Mouse (Mus musculus): Measurements from ENCODE around the gene Gm8138. TPM values are rescaled to one million over a fixed set of nuclear protein-coding genes. Genes with fewer than 3 reads are reported as not detected.
"Not testable (repeated sequence)": the region's sequence is repeated elsewhere in the genome, so short reads cannot be mapped to it uniquely, and the experiment has no call there.

Gm8138 gene
- not detected in 2 replicates for polyA plus RNA-seq (2015; fragmentation: Nextera tagmentation; extraction: Ambion mirVana)

- WGBS = no CpG with 5 or more reads among the region's 3 CpGs
- not testable (repeated sequence) for H3K9ac ChIP-seq (ENCODE audit: low read depth, low read length); H3K36me3 ChIP-seq (ENCODE audit: control insufficient read depth, insufficient read depth, low read length); H3K27ac ChIP-seq (ENCODE audit: low read length); H3K9me3 ChIP-seq (replicated peaks; ENCODE audit: control insufficient read depth, low read length, poor library complexity, severe bottlenecking); H3K27me3 ChIP-seq (ENCODE audit: control insufficient read depth, insufficient read depth, low read depth, low read length); H3K4me1 ChIP-seq (ENCODE audit: control insufficient read depth, insufficient read depth, low read length); ATAC-seq; H3K4me3 ChIP-seq (ENCODE audit: low read depth, low read length); H3K4me2 ChIP-seq (ENCODE audit: low read length)
These were observed at the start of gene Gm8138 for GRCm38 (mm10) chr14:43416250-43416649. Gene Gm8138 (minus strand): TSS chr14:43416350.

GRCm38 (mm10) chr14:43361713-43362112, 54.4 kb downstream of the Gm8138 start:
- not testable (repeated sequence) for H3K27me3 ChIP-seq (ENCODE audit: control insufficient read depth, insufficient read depth, low read depth, low read length); H3K9me3 ChIP-seq (replicated peaks; ENCODE audit: control insufficient read depth, low read length, poor library complexity, severe bottlenecking); H3K9ac ChIP-seq (ENCODE audit: low read depth, low read length); H3K27ac ChIP-seq (ENCODE audit: low read length); H3K4me2 ChIP-seq (ENCODE audit: low read length); H3K36me3 ChIP-seq (ENCODE audit: control insufficient read depth, insufficient read depth, low read length); H3K4me3 ChIP-seq (ENCODE audit: low read depth, low read length); ATAC-seq; H3K4me1 ChIP-seq (ENCODE audit: control insufficient read depth, insufficient read depth, low read length)
- WGBS = 90% methylated on average over 11 of the region's 11 CpGs

Other genes starting within 250 kb of the Gm8138 start
- not detected in 2 replicates for gene Gm7233, start 236.5 kb downstream of the Gm8138 start, polyA plus RNA-seq (2015; fragmentation: Nextera tagmentation; extraction: Ambion mirVana)
- gene Gm8122, start 181.0 kb downstream of the Gm8138 start, polyA plus RNA-seq (2015; fragmentation: Nextera tagmentation; extraction: Ambion mirVana) = not detected in 2 replicates
- not detected in 2 replicates for gene Gm8126, start 157.7 kb downstream of the Gm8138 start, polyA plus RNA-seq (2015; fragmentation: Nextera tagmentation; extraction: Ambion mirVana)
- gene Gm9732, start 141.3 kb downstream of the Gm8138 start, polyA plus RNA-seq (2015; fragmentation: Nextera tagmentation; extraction: Ambion mirVana) = not detected in 2 replicates
- not detected in 2 replicates for gene Gm8127, start 122.5 kb downstream of the Gm8138 start, polyA plus RNA-seq (2015; fragmentation: Nextera tagmentation; extraction: Ambion mirVana)
- not detected in 2 replicates for gene 1700001F09Rik, start 68.5 kb downstream of the Gm8138 start, polyA plus RNA-seq (2015; fragmentation: Nextera tagmentation; extraction: Ambion mirVana)
- gene Gm5799, start 127.2 kb upstream of the Gm8138 start, polyA plus RNA-seq (2015; fragmentation: Nextera tagmentation; extraction: Ambion mirVana) = not detected in 2 replicates
- not detected in 2 replicates for gene Gm17654, start 162.8 kb upstream of the Gm8138 start, polyA plus RNA-seq (2015; fragmentation: Nextera tagmentation; extraction: Ambion mirVana)
- gene Gm10375, start 191.7 kb upstream of the Gm8138 start, polyA plus RNA-seq (2015; fragmentation: Nextera tagmentation; extraction: Ambion mirVana) = not detected in 2 replicates

Measured in midbrain, embryonic 16.5 days (tissue).